Mouse (Mus musculus) colon, adult 2 months (tissue): ENCODE measurements around the gene Gad2. TPM values are rescaled to one million over a fixed set of nuclear protein-coding genes. Genes with fewer than 3 reads are reported as not detected.

Experiments
- polyA plus RNA-seq: library from polyadenylated mRNA; depleted of rRNA; stranded (reverse); fragments of >200 nt; gene quantifications from 2 replicates; pipeline ENCODE4 v1.2.3, GENCODE M21; 2012; rRNA removed

The Gad2 gene
- 0.09 and 0.36 TPM in 2 replicates for polyA plus RNA-seq

DNA sequence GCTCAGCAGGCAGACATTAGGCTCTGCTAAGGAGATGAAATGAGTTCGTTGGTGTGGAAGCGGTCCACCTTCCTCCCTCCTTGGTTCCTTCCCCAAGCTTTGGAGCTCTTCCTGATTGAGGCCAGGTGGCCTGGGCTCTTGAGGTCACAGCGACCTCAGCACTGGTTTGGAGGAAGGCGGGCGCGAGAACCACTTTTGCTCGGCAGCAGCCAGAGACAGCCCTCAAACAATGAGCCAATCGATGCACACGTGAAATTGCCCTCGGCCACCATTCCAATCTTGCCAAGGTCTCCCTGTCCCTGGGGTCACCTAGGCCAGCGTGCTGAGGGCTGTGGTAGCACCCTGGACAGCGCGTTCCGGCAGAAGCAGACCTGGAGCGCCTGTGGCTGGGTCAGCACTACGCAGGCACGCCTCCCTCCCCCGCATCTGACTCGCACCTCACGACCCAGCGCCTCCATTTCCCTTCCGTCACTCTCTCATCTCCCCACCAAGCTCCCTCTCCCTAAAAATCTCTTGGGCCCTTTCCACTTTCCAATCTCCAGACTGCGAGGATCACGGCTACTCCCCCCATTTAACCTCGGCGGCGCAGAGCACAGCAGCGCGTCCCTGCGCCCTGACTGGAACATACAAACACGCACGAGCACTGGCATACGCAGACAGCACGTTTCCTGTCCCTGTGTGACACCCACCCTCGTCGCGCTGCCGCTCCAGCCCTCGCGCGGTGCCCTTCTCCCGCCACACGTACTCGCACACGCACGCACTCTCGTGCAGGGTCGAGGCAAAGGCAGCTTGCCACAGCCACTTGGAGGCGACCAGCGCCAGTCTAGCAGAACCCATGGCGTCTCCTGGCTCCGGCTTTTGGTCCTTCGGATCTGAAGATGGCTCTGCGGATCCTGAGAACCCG is at the start of gene Gad2:
Gene Gad2 (plus strand): TSS at position 378 of the 904 bp plus-strand sequence.

Other genes with a start within 250 kb of the Gad2 start
- gene Apbb1ip, start 151.9 kb downstream of the Gad2 start, polyA plus RNA-seq = 1.2 and 2.0 TPM in 2 replicates